Mouse (Mus musculus): ENCODE measurements around the gene Slc29a4. TPM values are rescaled to one million over a fixed set of nuclear protein-coding genes. Genes with fewer than 3 reads are reported as not detected.

Slc29a4 gene
- polyA plus RNA-seq, 1 experiment from 2014 or later = 5.4 TPM

DNA sequence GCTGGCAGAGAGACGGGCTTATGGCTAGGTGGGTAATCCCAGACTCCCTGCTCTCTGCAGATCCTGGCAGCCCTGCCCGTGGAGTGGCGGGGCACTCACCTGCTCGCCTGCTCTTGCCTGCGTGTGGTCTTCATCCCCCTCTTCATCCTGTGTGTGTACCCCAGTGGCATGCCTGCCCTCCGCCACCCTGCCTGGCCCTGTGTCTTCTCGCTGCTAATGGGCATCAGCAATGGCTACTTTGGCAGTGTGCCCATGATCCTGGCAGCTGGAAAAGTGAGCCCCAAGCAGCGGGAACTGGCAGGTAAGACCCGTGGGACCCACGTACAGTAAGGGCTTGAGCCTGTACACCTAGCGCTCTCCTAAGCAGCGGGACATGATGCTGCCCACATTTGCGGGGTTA lies 27.6 kb downstream of the Slc29a4 start:
- no peak overlapping the region for H3K4me2 ChIP-seq

DNA sequence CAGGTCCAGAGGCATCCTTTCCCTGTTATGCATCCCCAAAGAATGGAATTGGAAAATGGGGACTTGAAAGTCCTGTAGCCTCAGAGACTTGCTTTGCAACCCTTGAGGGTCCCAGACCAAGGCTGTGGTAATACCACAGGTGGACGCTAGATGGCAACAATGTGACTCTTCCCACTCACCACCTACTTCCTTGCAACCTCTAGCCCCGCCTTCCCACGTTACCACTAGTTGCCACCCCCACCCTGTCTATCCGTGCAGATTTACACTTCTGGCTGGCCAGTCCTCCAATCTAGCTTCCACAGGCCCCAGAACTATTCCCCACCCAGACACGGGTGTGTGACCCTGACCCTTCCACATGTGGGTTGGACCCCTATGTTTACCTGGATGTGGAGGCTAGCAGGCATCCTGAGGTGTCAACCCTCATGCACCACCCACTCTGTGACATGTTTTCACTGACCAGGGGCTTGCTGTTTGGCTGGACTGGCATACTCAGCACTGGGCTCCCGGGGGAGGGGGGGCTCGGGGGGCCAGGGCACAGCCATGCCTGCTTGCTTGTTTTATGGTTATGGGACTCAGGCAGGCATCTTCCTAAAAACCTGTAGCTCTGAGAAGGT lies 31.3 kb downstream of the Slc29a4 start:
- H3K27ac ChIP-seq = peak overlapping the region; percentile 17; the same call in 1 of the 2 replicates
- H3K4me2 ChIP-seq = peak overlapping the region; percentile 28; the same call in 1 of the 2 replicates
- H3K4me1 ChIP-seq = peaks cover 9% of the 10 kb centered on the region
- no peaks in the 10 kb centered on the region for H3K27me3 ChIP-seq
- H3K4me3 ChIP-seq = no peak overlapping the region
- H3K36me3 ChIP-seq = peaks cover 35% of the 10 kb centered on the region
- no peak for ATAC-seq (ENCODE audit: insufficient number of reproducible peaks, low FRiP score, low TSS enrichment, low read depth)
- H3K9me3 ChIP-seq = no peaks in the 10 kb centered on the region
- H3K9ac ChIP-seq = no peak overlapping the region
- 11% methylated on average over 7 of the region's 7 CpGs for WGBS

More for the DNA sequence above, 27.6 kb downstream of the Slc29a4 start:
- Histone ChIP-seq H3K9me3 (no peaks in the 10 kb centered on the region), H3K27ac (no peak overlapping the region), H3K9ac (no peak overlapping the region), H3K4me1 (peaks cover 12% of the 10 kb centered on the region), H3K36me3 (no peaks in the 10 kb centered on the region), H3K27me3 (no peaks in the 10 kb centered on the region), H3K4me3 (no peak overlapping the region)
- 82% methylated on average over 13 of the region's 13 CpGs for WGBS
- no peak for ATAC-seq (ENCODE audit: insufficient number of reproducible peaks, low FRiP score, low TSS enrichment, low read depth)

DNA sequence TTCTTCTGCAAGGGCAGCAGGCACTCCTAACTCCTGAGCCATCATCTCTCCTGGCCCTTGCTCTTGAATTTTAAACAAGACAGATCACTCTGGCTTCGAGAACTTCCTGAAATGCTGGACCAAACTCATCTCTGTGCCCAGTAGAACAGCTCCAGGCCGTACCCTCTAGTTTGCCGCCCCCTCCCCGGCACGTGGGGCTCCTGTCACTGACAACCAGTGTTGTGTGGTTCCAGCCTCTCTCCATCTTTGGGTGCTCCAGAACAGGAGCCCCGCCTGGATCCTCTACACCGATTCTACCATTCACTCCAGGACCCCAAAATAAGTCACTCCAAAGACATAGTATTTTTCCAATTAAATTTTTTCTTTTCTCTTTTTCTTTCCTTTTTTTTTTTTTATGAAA lies 32.0 kb downstream of the Slc29a4 start:
- no peaks in the 10 kb centered on the region for H3K27me3 ChIP-seq
- H3K27ac ChIP-seq = no peak overlapping the region
- H3K4me1 ChIP-seq = peaks cover 9% of the 10 kb centered on the region
- H3K9ac ChIP-seq = no peak overlapping the region
- 88% methylated on average over 7 of the region's 7 CpGs for WGBS
- no peak for ATAC-seq (ENCODE audit: insufficient number of reproducible peaks, low FRiP score, low TSS enrichment, low read depth)
- H3K4me3 ChIP-seq = no peak overlapping the region
- peaks cover 42% of the 10 kb centered on the region for H3K36me3 ChIP-seq
- H3K9me3 ChIP-seq = no peaks in the 10 kb centered on the region
- H3K4me2 ChIP-seq = no peak overlapping the region

DNA sequence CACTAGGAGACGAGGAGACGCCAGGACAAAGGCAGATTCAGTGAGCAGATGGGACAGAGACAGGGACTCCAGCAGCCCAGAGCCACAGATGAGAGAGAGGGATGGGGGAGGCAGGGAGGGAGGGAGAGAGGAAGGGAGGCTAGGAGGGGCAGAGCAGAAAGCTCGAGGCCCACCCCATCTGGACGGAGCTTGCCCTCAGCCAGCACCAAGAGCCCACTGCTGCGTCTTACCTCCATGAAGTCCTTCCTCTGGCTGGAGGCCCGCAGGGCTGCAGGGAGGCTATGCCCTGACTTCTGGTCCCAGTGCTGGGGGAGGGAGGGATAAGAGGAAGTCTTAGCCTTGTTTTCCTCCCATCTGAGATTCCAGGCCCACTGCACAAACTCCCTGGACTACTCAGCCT lies 34.4 kb downstream of the Slc29a4 start:
- WGBS = 88% methylated on average over 6 of the region's 6 CpGs
- Histone ChIP-seq H3K9ac (no peak overlapping the region), H3K36me3 (peaks cover 67% of the 10 kb centered on the region), H3K27ac (0 out of 2 replicates have a peak overlapping the region, but pooled peaks have one; percentile 11), H3K27me3 (no peaks in the 10 kb centered on the region), H3K4me1 (peaks cover 9% of the 10 kb centered on the region), H3K4me3 (no peak overlapping the region), H3K4me2 (no peak overlapping the region), H3K9me3 (no peaks in the 10 kb centered on the region)
- no peak for ATAC-seq (ENCODE audit: insufficient number of reproducible peaks, low FRiP score, low TSS enrichment, low read depth)

DNA sequence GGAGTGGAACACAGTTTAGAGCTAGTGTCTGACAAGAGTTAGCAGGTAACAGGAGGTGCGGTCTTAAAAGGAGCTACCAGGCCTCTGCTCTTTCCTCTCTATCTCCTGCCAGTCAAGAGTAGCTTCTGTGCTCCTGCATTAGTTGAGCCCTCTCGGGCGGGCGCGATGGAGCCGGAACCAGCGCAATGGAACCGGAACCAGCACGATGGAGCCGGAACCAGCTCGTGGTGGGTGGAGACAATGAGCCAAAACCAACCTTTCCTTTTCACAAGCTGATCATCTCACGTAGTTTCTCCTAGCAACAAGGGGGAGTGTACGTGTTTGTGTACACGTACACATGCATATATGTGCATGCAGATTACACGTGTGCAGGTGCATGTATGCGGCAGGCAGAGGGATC lies 36.0 kb downstream of the Slc29a4 start:
- Histone ChIP-seq H3K9ac (no peak overlapping the region), H3K4me1 (peaks cover 7% of the 10 kb centered on the region), H3K27me3 (no peaks in the 10 kb centered on the region), H3K4me3 (no peak overlapping the region), H3K9me3 (no peaks in the 10 kb centered on the region), H3K4me2 (no peak overlapping the region), H3K27ac (no peak overlapping the region), H3K36me3 (peaks cover 82% of the 10 kb centered on the region)
- no peak for ATAC-seq (ENCODE audit: insufficient number of reproducible peaks, low FRiP score, low TSS enrichment, low read depth)
- WGBS = 96% methylated on average over 16 of the region's 16 CpGs

DNA sequence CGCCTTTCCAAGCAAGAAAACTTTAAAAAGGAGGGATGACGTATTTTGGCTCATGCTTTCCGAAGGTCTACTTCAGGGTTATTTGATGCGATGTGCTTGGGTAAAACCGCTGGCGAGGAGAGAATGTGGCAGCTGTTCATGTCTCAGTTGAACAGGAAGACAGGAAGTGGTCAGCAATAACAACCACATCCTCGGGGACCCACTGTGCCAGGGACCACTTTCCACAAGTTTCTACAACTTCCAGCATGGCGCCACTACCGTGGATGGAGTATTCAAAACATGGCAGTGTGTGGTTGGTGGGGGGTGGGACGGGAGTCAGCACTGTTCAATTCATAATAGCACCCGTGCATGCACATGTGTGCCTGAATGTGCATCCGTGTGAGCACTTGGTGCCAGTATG lies 38.0 kb downstream of the Slc29a4 start:
- Histone ChIP-seq H3K27ac (no peak overlapping the region), H3K4me2 (no peak overlapping the region), H3K27me3 (no peaks in the 10 kb centered on the region), H3K36me3 (peaks cover 97% of the 10 kb centered on the region), H3K9ac (no peak overlapping the region), H3K4me1 (no peaks in the 10 kb centered on the region), H3K4me3 (no peak overlapping the region), H3K9me3 (no peaks in the 10 kb centered on the region)
- WGBS = 88% methylated on average over 12 of the region's 12 CpGs
- ATAC-seq (ENCODE audit: insufficient number of reproducible peaks, low FRiP score, low TSS enrichment, low read depth) = no peak

DNA sequence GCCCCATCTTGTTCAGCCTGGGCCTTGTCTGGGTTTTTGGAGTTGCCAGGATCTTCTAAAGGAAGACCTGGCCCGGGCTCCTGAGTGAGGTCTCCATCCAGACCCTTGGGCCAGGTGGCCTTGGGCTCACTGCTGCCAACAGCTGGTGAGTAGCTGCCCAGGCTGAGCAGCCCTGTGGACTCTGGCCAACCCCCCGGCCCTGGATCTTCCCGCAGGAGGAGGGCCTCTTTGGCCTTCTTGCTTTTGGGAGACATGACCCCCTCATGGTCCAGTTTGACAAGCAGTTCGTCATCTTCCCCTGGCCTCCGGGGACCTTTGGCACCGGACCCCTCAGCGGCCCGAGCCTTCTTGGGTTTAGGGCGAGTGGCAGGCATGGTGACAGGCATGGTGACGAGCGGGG lies 39.6 kb downstream of the Slc29a4 start:
- H3K4me2 ChIP-seq = no peak overlapping the region
- no peaks in the 10 kb centered on the region for H3K9me3 ChIP-seq
- ATAC-seq (ENCODE audit: insufficient number of reproducible peaks, low FRiP score, low TSS enrichment, low read depth) = no peak
- H3K4me1 ChIP-seq = no peaks in the 10 kb centered on the region
- H3K27ac ChIP-seq = no peak overlapping the region
- H3K9ac ChIP-seq = no peak overlapping the region
- no peak overlapping the region for H3K4me3 ChIP-seq
- 90% methylated on average over 11 of the region's 11 CpGs for WGBS
- H3K36me3 ChIP-seq = peaks cover 97% of the 10 kb centered on the region
- no peaks in the 10 kb centered on the region for H3K27me3 ChIP-seq

DNA sequence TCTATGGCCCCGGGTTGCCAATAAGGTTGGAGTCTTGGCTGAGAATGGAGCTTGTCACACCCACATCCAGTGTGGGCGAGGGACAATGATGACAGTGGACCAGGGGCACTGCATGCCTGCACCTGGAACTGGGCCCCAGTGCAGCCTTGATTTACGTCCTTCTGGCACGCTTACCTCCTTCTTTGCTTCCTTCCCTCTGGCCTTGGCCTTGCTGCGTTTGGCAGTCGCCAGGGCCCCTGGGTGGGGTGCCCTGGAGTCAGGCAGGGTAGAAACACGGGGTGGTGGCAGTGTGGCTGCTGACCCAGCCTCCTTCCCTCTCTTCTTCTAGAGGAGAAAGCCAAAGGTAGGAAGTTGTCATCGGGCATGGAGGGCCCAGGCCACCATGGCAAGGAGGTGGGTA lies 47.6 kb downstream of the Slc29a4 start:
- Histone ChIP-seq H3K4me3 (no peak overlapping the region), H3K9me3 (no peaks in the 10 kb centered on the region), H3K9ac (no peak overlapping the region), H3K27ac (no peak overlapping the region), H3K27me3 (no peaks in the 10 kb centered on the region), H3K4me1 (no peaks in the 10 kb centered on the region), H3K36me3 (peaks cover 93% of the 10 kb centered on the region), H3K4me2 (no peak overlapping the region)
- no peak for ATAC-seq (ENCODE audit: insufficient number of reproducible peaks, low FRiP score, low TSS enrichment, low read depth)
- 76% methylated on average over 8 of the region's 8 CpGs for WGBS

DNA sequence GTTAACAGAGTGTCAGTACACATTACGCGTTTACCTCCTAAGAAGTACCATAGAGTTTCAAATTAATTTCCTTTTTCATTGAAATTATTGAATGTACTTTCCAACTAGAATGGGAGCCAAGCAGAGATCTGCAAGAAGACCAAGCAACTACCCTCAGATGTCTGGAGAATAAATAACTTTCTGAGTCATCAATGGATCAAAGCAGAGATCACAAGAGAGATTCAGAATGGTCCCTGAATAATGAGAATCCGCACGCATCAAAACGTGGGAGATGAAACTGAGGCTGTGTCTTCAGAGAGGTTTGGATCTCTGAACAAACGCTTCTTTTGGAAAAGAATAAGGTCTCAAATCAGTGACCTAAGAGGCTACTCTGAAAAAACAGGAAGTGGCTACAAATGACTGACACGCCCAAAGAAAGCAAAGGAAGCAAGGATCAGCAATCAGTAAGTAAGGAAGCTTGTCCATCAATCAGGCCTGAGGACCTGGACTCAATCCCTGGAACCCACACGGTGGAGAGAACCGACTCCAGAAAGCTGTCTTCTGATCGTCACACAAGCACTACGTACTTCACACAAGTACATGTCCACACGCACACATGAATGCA lies 54.8 kb downstream of the Slc29a4 start:
- Histone ChIP-seq H3K36me3 (peaks cover 87% of the 10 kb centered on the region), H3K27ac (no peak overlapping the region), H3K4me3 (no peak overlapping the region), H3K27me3 (no peaks in the 10 kb centered on the region), H3K4me1 (no peaks in the 10 kb centered on the region), H3K4me2 (no peak overlapping the region), H3K9ac (no peak overlapping the region), H3K9me3 (no peaks in the 10 kb centered on the region)
- WGBS = 86% methylated on average over 12 of the region's 12 CpGs
- no peak for ATAC-seq (ENCODE audit: insufficient number of reproducible peaks, low FRiP score, low TSS enrichment, low read depth)

DNA sequence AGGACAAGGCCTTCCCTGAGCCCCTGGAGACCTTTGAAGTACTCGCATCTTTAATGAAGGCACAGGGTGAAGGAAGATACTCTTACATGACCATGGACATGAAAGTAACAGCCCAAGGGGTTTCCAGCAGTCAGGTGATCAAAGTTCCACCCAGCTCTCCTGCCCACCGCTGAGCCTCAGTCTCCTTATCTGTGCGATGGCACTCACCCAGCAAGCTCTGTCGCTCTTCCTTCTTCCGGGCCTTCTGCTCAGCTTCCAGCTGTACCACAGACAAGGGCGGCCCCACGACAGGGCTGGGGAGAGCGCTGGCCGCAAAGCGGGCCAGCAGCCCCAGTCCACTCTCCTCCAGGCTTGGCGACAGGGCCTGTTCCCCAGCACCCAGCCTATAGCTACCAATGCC lies 57.9 kb downstream of the Slc29a4 start:
- no peaks in the 10 kb centered on the region for H3K4me1 ChIP-seq
- 86% methylated on average over 11 of the region's 11 CpGs for WGBS

DNA sequence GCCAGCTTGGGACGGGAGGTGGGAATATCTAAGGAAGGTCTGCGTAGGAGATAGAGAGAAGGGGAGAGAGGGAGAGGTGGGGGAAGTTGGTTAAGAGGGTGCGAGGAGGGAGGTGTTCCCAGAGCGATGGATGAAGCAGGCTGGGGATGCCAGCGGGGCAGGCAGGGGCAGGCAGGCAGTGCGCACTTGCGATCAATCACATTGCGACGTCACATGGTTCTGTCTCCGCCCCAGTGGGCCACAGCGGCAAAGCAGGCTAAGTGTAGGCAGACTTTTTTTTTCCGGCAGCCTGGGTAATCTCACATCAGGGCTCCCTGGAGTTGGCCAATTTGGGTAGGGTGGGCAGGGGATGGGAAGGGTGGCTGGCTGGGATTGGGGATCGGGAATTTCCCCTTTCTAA lies 59.9 kb downstream of the Slc29a4 start:
- Histone ChIP-seq H3K27me3 (no peaks in the 10 kb centered on the region), H3K4me3 (no peak overlapping the region), H3K27ac (no peak overlapping the region), H3K9me3 (no peaks in the 10 kb centered on the region), H3K4me1 (no peaks in the 10 kb centered on the region), H3K36me3 (peaks cover 89% of the 10 kb centered on the region), H3K4me2 (no peak overlapping the region), H3K9ac (no peak overlapping the region)
- 47% methylated on average over 13 of the region's 13 CpGs for WGBS
- no peak for ATAC-seq (ENCODE audit: insufficient number of reproducible peaks, low FRiP score, low TSS enrichment, low read depth)

More for the DNA sequence above, 57.9 kb downstream of the Slc29a4 start:
- Histone ChIP-seq H3K4me3 (no peak overlapping the region), H3K36me3 (peaks cover 83% of the 10 kb centered on the region), H3K9ac (no peak overlapping the region), H3K27me3 (no peaks in the 10 kb centered on the region), H3K4me2 (no peak overlapping the region), H3K9me3 (no peaks in the 10 kb centered on the region), H3K27ac (no peak overlapping the region)
- ATAC-seq (ENCODE audit: insufficient number of reproducible peaks, low FRiP score, low TSS enrichment, low read depth) = no peak

DNA sequence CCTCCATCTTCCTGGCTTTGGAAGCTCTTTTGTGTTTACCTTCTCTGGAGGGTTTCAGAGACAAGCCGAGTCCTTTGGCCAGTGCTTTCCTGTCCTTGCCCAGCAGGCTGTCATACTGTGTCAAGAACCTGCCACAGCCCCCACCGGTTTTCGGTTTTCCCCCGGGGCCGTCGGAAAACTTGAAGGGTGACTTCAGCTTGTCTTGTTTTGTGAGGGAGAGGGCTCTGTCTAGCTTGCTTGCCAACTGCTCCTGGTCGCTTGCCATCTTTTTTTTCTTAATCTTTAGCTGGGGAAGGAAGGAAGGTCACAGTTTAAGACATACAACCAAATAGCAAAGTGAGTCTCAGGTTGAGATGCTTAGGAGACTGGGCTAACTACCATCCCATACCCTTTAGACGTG lies 67.5 kb downstream of the Slc29a4 start:
- H3K4me1 ChIP-seq = 0 out of 2 replicates have a peak, but pooled peaks cover 3% of the 10 kb centered on the region
- no peak for ATAC-seq (ENCODE audit: insufficient number of reproducible peaks, low FRiP score, low TSS enrichment, low read depth)
- H3K36me3 ChIP-seq = peaks cover 91% of the 10 kb centered on the region
- H3K9ac ChIP-seq = no peak overlapping the region
- 74% methylated on average over 8 of the region's 8 CpGs for WGBS
- H3K9me3 ChIP-seq = no peaks in the 10 kb centered on the region
- H3K27me3 ChIP-seq = no peaks in the 10 kb centered on the region
- H3K27ac ChIP-seq = no peak overlapping the region
- H3K4me2 ChIP-seq = no peak overlapping the region
- no peak overlapping the region for H3K4me3 ChIP-seq
